Mouse (Mus musculus): ENCODE results near the gene Lrba. TPM values are rescaled to one million over a fixed set of nuclear protein-coding genes. Genes with fewer than 3 reads are reported as not detected.

The Lrba gene
- total RNA-seq, 2 experiments from 2014 or later = 24.1 to 33.4 TPM

GRCm38 (mm10) chr3:86253791-86254190 lies 29.3 kb downstream of the Lrba start:
- DNase-seq = peak; percentile 24

- peak; percentile 26 for DNase-seq
These were observed 43.7 kb downstream of the Lrba start for GRCm38 (mm10) chr3:86268074-86268702.

GRCm38 (mm10) chr3:86275651-86276050 lies 51.2 kb downstream of the Lrba start:
- no peak for DNase-seq

GRCm38 (mm10) chr3:86291326-86291725 lies 66.8 kb downstream of the Lrba start:
- no peak for DNase-seq

GRCm38 (mm10) chr3:86294866-86295265 lies 70.4 kb downstream of the Lrba start:
- no peak for DNase-seq

GRCm38 (mm10) chr3:86296214-86296613 lies 71.7 kb downstream of the Lrba start:
- no peak for DNase-seq

GRCm38 (mm10) chr3:86308833-86309232 lies 84.4 kb downstream of the Lrba start:
- peak; percentile 4 for DNase-seq

GRCm38 (mm10) chr3:86310216-86310615 lies 85.7 kb downstream of the Lrba start:
- no peak for DNase-seq

- no peak for DNase-seq
These were observed 86.9 kb downstream of the Lrba start for GRCm38 (mm10) chr3:86311406-86311805.

- no peak for DNase-seq
These were observed 93.2 kb downstream of the Lrba start for GRCm38 (mm10) chr3:86317636-86318035.

GRCm38 (mm10) chr3:86328531-86328930 lies 104.1 kb downstream of the Lrba start:
- DNase-seq = peak; percentile 30

- DNase-seq = no peak
These were observed 118.8 kb downstream of the Lrba start for GRCm38 (mm10) chr3:86343261-86343660.

- DNase-seq = peak; percentile 53
These were observed 138.0 kb downstream of the Lrba start for GRCm38 (mm10) chr3:86362486-86362885.

GRCm38 (mm10) chr3:86371466-86371865 lies 147.0 kb downstream of the Lrba start:
- no peak for DNase-seq

GRCm38 (mm10) chr3:86375276-86375675 lies 150.8 kb downstream of the Lrba start:
- DNase-seq = no peak

- DNase-seq = no peak
These were observed 158.1 kb downstream of the Lrba start for GRCm38 (mm10) chr3:86382557-86382956.

GRCm38 (mm10) chr3:86385047-86385446 lies 160.6 kb downstream of the Lrba start:
- DNase-seq = no peak

- no peak for DNase-seq
These were observed 161.8 kb downstream of the Lrba start for GRCm38 (mm10) chr3:86386246-86386645.

GRCm38 (mm10) chr3:86423828-86424227 lies 199.3 kb downstream of the Lrba start:
- no peak for DNase-seq

GRCm38 (mm10) chr3:86426733-86427132 lies 202.3 kb downstream of the Lrba start:
- DNase-seq = no peak

- DNase-seq = no peak
These were observed 219.0 kb downstream of the Lrba start for GRCm38 (mm10) chr3:86443497-86443896.

- peak; percentile 45 for DNase-seq
These were observed 226.7 kb downstream of the Lrba start for GRCm38 (mm10) chr3:86451211-86451610.

- DNase-seq = no peak
These were observed 237.1 kb downstream of the Lrba start for GRCm38 (mm10) chr3:86461582-86461981.

GRCm38 (mm10) chr3:86489992-86490391 lies 265.5 kb downstream of the Lrba start:
- DNase-seq = no peak

GRCm38 (mm10) chr3:86500586-86500985 lies 276.1 kb downstream of the Lrba start:
- DNase-seq = no peak

All from adrenal gland, postnatal 10 days (tissue).